Mouse (Mus musculus): Measurements from ENCODE around the gene Polr2e. TPM values are rescaled to one million over a fixed set of nuclear protein-coding genes. Genes with fewer than 3 reads are reported as not detected.
"Not testable (repeated sequence)": the region's sequence is repeated elsewhere in the genome, so short reads cannot be mapped to it uniquely, and the experiment has no call there.

The Polr2e gene
- polyA plus RNA-seq, 1 experiment from 2014 or later, result 134 TPM

DNA sequence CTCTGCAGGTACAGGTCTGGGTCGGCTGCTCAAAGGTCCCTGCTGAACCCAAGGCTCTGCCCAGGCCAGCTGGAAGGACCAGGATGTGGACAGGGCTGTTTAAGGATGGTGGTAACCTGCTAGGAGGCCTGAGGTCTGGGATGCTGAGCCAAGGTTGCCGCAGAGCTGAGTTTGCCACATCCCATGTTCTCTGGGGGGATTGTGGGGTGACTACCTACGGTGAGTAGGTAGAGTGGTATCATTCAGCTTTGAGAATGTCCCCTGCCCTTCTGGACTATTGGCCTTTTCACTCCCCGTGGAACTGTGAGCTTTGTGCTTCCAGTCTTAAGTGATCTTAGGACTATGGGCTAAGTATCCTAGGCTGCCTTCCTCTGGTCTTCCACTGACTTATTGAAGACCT, 16.9 kb upstream of the Polr2e start:
- Histone ChIP-seq H3K4me3 (replicated peaks) (no peak overlapping the region), H3K27me3 (replicated peaks) (no peaks in the 10 kb centered on the region), H3K36me3 (peaks cover 52% of the 10 kb centered on the region), H3K9ac (replicated peaks) (0 out of 2 replicates have a peak overlapping the region, but pooled peaks have one; percentile 7), H3K4me2 (no peak overlapping the region), H3K9me3 (replicated peaks) (no peaks in the 10 kb centered on the region), H3K27ac (replicated peaks) (no peak overlapping the region), H3K4me1 (peaks cover 30% of the 10 kb centered on the region)
- no peak for ATAC-seq (ENCODE audit: low FRiP score)
- WGBS, result 87% methylated on average over 4 of the region's 4 CpGs

DNA sequence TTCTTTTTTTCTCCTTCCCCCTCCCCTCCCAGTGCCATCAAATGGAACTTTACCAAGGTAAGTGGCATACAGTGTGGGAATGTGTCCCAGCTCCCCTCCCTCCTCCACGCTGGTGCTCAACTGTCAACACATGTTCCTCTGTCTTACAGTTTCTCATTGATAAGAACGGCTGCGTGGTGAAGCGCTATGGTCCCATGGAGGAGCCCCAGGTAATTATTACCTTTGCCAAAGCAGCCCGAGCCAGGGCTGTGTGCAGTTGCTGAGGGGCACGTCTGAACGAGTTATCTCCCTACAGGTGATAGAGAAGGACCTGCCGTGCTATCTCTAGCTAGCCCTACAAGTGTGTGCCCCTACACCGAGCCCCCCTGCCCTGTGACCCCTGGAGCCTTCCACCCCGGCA, 16.3 kb upstream of the Polr2e start:
- H3K36me3 ChIP-seq, result peaks cover 48% of the 10 kb centered on the region
- no peak for ATAC-seq (ENCODE audit: low FRiP score)
- no peak overlapping the region for H3K27ac ChIP-seq (replicated peaks)
- no peak overlapping the region for H3K9ac ChIP-seq (replicated peaks)
- peaks cover 30% of the 10 kb centered on the region for H3K4me1 ChIP-seq
- 91% methylated on average over 9 of the region's 10 CpGs for WGBS
- no peak overlapping the region for H3K4me3 ChIP-seq (replicated peaks)
- no peaks in the 10 kb centered on the region for H3K9me3 ChIP-seq (replicated peaks)
- H3K27me3 ChIP-seq (replicated peaks), result no peaks in the 10 kb centered on the region
- H3K4me2 ChIP-seq, result peak overlapping the region; percentile 76

DNA sequence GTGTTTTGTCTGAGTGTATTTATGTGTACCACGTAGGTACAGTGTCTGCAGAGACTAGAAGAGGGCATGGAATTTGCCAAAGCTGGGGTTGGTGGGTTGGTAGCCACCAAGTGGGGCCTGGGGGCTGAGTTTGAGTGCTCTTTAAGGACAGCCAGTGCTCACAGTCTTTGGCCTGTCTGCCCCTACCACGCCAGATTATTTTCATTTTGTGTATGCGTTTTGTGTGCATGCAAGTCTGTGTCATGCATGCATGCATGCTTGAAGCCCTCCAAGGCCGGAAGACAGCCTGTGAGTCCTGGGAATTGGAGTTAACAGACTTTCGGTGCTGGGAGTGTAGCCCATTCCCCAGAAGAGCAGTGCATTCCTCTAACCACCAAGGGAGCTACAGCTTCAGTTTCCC, 15.8 kb upstream of the Polr2e start:
- Histone ChIP-seq H3K4me3 (replicated peaks) (peak overlapping the region; percentile 84), H3K27ac (replicated peaks) (no peak overlapping the region), H3K9me3 (replicated peaks) (no peaks in the 10 kb centered on the region), H3K4me2 (peak overlapping the region; percentile 76), H3K27me3 (replicated peaks) (no peaks in the 10 kb centered on the region), H3K9ac (replicated peaks) (peak overlapping the region; percentile 41), H3K4me1 (peaks cover 30% of the 10 kb centered on the region), H3K36me3 (peaks cover 43% of the 10 kb centered on the region)
- no peak for ATAC-seq (ENCODE audit: low FRiP score)
- whole genome bisulfite sequencing, result 81% methylated on average over 5 of the region's 5 CpGs

DNA sequence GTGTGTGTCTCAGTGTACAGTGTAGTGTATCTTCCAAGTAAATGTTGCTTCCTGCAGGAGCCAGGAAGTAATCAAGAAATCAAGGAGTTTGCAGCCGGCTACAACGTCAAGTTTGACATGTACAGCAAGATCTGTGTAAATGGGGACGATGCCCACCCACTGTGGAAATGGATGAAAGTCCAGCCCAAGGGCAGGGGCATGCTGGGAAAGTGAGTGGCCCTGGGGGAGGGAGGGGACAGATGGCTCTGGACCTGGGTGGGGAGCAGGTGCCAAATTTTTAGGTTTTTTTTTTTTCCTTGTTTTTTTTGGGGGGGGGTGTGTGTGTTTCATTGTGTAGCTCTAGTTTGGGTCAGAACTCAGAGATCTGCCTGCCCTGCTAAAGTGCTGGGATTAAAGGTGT, 15.3 kb upstream of the Polr2e start:
- H3K4me3 ChIP-seq (replicated peaks), result peak overlapping the region; percentile 84
- 25% methylated on average over 3 of the region's 3 CpGs for WGBS
- peak overlapping the region; percentile 76 for H3K4me2 ChIP-seq
- peaks cover 39% of the 10 kb centered on the region for H3K36me3 ChIP-seq
- not testable (repeated sequence) for ATAC-seq (ENCODE audit: low FRiP score); H3K27me3 ChIP-seq (replicated peaks); H3K9me3 ChIP-seq (replicated peaks)
- peak overlapping the region; percentile 98; the same call in 1 of the 2 replicates for H3K27ac ChIP-seq (replicated peaks)
- H3K9ac ChIP-seq (replicated peaks), result peak overlapping the region; percentile 96
- H3K4me1 ChIP-seq, result peaks cover 30% of the 10 kb centered on the region

DNA sequence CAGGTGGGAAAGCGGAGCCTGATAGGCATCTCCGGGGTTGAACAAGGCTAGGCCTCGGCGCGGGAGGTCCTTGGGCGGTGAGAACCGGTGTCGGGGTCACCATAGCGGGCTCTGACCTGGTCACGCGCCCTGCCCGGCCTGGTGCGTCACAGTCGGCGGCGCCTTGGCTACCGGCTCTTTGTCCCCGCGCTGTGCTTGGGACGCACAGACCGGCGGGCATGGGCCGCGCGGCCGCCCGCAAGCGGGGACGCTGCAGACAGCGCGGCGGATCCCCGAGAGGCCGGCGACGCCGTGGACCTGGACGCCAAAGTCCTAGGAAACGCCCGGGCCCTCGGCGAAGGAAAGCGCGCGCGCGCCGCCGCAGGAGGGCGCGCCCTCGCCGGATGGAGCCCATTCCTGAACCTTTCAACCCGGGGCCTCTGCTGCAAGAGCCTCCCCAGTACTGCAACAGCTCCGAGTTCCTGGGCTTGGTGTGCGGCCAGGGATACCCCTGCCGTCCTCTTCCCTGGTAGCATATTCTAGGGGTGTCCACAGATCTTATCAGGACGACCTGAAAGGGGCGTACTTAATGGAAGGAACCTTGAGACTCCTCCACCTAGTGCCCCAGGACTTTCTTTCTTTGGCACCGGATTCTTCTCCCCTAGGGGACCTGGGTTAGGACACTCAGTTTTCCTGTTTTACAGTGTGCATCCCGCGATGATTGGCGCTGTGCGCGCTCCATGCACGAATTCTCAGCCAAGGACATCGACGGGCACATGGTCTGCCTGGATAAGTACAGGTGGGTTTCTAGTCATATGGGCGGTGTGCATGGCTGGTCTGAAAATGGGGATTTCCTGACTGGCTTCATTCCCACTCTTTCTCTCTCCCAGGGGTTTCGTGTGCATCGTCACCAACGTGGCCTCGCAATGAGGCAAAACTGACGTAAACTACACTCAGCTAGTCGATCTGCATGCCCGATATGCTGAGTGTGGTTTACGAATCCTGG, 14.5 kb upstream of the Polr2e start:
- H3K27me3 ChIP-seq (replicated peaks), result no peaks in the 10 kb centered on the region
- peak overlapping the region; percentile 76 for H3K4me2 ChIP-seq
- H3K27ac ChIP-seq (replicated peaks), result peak overlapping the region; percentile 98
- H3K9me3 ChIP-seq (replicated peaks), result no peaks in the 10 kb centered on the region
- WGBS, result 1% methylated on average over 77 of the region's 77 CpGs
- peaks cover 30% of the 10 kb centered on the region for H3K4me1 ChIP-seq
- peak overlapping the region; percentile 84 for H3K4me3 ChIP-seq (replicated peaks)
- ATAC-seq (ENCODE audit: low FRiP score), result peak; percentile 51
- peaks cover 31% of the 10 kb centered on the region for H3K36me3 ChIP-seq
- H3K9ac ChIP-seq (replicated peaks), result peak overlapping the region; percentile 96

DNA sequence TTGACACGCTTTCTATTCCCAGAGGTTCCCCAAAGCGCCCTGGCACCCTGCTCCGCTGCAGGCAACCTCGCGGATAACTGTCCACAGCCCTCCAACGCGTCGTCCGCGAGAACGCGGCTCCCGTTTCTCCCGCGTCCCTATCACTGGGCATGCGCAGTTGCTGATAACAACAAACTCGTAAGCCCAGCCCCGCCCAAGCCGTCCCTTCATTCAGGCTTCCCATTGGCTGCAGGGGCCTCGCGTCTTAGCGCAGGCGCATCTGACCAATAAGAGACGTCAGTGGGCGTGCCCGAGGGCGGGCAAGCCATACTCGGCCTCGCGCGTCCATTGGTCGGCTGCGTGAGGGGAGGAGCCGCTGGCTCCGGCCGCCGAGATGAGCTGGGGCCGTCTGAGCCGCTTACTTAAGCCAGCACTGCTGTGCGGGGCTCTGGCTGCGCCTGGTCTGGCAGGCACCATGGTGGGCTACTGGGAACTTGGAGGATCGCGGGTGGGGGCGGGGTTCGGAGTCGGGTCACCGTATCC, 13.7 kb upstream of the Polr2e start:
- Histone ChIP-seq H3K4me1 (peaks cover 30% of the 10 kb centered on the region), H3K9me3 (replicated peaks) (no peaks in the 10 kb centered on the region), H3K4me3 (replicated peaks) (peak overlapping the region; percentile 84), H3K27me3 (replicated peaks) (no peaks in the 10 kb centered on the region), H3K36me3 (peaks cover 23% of the 10 kb centered on the region), H3K27ac (replicated peaks) (peak overlapping the region; percentile 98), H3K9ac (replicated peaks) (peak overlapping the region; percentile 96), H3K4me2 (peak overlapping the region; percentile 76)
- WGBS, result under 1% methylated on average over 47 of the region's 47 CpGs
- ATAC-seq (ENCODE audit: low FRiP score), result peak; percentile 98

DNA sequence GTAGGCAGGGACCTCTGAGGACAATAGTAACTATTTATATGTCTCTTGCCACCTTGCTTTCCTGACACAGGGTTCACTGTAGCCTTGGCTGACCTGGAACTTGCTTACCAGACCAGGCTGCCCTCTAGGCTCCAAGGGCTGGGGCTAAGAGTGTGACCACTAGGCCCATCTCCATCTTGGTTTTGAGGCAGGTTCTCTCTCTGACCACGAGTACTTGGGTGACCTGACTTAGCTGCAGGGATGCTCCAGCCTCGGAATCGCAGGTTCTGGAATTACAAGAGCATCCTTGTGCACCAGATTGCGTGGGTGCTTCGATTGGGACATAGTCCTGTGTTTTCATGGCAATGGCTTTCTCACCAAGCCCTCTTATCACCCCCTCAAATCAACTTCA, 12.8 kb upstream of the Polr2e start:
- 0 out of 2 replicates have a peak overlapping the region, but pooled peaks have one; percentile 7 for H3K9ac ChIP-seq (replicated peaks)
- peak overlapping the region; percentile 75 for H3K27ac ChIP-seq (replicated peaks)
- H3K27me3 ChIP-seq (replicated peaks), result no peaks in the 10 kb centered on the region
- WGBS, result 84% methylated on average over 5 of the region's 5 CpGs
- no peaks in the 10 kb centered on the region for H3K9me3 ChIP-seq (replicated peaks)
- H3K4me2 ChIP-seq, result no peak overlapping the region
- ATAC-seq (ENCODE audit: low FRiP score), result no peak
- no peak overlapping the region for H3K4me3 ChIP-seq (replicated peaks)
- peaks cover 17% of the 10 kb centered on the region for H3K36me3 ChIP-seq
- H3K4me1 ChIP-seq, result peaks cover 31% of the 10 kb centered on the region

DNA sequence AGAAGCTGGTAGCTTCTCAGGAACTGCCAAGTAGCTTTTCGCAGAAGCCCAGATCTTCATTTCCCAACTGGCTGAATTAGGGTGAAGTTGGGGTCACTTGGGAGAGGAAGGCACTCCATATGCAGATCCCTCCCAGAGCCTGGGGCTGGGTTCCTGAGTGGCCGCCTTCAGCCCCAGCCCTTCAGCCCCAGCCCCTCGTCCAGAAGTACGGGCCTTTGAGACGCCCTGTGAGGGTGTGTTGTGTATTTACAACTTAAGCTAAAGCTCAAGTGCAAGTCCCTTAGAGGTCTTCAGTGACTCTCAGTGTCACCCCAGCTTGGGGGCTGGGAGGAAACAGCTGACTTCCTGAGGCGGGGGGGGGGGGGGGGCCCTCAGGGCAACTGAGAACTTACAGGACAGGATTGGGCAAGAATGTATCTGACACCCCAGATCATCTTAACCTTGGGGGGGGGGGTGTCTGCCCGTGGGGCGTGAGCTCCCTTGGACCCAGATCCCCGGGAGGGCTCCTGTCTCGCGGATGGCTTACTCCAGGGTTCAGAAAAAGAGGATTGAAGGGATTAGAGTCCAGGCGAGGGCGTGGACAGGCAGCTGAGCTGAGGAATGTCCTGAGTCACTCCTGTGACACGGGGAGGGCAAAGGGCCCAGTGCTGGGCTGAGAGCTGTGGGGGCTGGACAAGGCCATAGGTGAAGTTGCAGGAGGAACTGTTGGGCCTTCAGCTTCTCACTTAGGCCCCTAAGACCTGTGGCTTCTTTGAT, 12.2 kb upstream of the Polr2e start:
- peaks cover 11% of the 10 kb centered on the region for H3K36me3 ChIP-seq
- peaks cover 31% of the 10 kb centered on the region for H3K4me1 ChIP-seq
- H3K9ac ChIP-seq (replicated peaks), result 0 out of 2 replicates have a peak overlapping the region, but pooled peaks have one; percentile 7
- H3K27ac ChIP-seq (replicated peaks), result 0 out of 2 replicates have a peak overlapping the region, but pooled peaks have one; percentile 75
- no peaks in the 10 kb centered on the region for H3K9me3 ChIP-seq (replicated peaks)
- no peaks in the 10 kb centered on the region for H3K27me3 ChIP-seq (replicated peaks)
- no peak overlapping the region for H3K4me2 ChIP-seq
- no peak overlapping the region for H3K4me3 ChIP-seq (replicated peaks)
- no peak for ATAC-seq (ENCODE audit: low FRiP score)
- 38% methylated on average over 14 of the region's 14 CpGs for WGBS

DNA sequence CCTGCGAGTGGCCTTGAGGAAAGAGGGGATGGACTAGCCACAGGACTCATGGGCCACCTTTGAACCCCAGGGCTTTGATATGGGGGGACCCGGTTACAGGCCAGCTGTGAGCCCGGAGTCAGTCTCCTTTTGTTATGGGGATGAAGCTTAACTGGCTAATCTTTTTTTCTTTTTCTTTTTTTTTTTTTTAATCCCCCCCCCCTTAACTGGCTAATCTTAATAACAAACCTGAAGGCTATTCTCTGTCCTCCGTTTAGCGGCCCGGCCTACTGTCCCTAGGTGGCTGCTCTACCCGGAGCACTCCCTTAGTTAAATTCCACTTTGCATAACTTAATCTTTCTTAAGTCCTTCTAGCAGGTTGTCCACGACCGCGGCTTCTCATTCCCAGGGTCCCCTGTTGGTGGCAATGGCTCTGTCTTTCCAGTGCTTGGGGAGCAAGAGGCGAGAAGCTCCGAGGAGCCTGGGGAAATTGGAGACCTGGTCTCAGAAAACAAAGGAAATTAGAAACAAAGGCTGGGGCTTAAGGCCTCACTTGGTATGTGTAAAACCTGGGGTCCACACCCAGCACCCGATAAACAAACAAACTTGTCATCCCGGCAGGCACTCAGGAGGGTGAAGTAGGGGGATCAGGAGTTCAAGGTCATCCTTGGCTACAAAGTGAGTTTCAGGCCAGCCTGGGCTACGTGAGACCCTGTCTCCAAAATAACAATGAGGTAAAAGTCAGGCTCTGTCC, 11.5 kb upstream of the Polr2e start:
- H3K4me2 ChIP-seq, result no peak overlapping the region
- ATAC-seq (ENCODE audit: low FRiP score), result no peak
- peaks cover 26% of the 10 kb centered on the region for H3K4me1 ChIP-seq
- no peaks in the 10 kb centered on the region for H3K27me3 ChIP-seq (replicated peaks)
- no peaks in the 10 kb centered on the region for H3K9me3 ChIP-seq (replicated peaks)
- no peak overlapping the region for H3K27ac ChIP-seq (replicated peaks)
- H3K9ac ChIP-seq (replicated peaks), result no peak overlapping the region
- WGBS, result 20% methylated on average over 15 of the region's 15 CpGs
- H3K4me3 ChIP-seq (replicated peaks), result no peak overlapping the region
- peaks cover 6% of the 10 kb centered on the region for H3K36me3 ChIP-seq

DNA sequence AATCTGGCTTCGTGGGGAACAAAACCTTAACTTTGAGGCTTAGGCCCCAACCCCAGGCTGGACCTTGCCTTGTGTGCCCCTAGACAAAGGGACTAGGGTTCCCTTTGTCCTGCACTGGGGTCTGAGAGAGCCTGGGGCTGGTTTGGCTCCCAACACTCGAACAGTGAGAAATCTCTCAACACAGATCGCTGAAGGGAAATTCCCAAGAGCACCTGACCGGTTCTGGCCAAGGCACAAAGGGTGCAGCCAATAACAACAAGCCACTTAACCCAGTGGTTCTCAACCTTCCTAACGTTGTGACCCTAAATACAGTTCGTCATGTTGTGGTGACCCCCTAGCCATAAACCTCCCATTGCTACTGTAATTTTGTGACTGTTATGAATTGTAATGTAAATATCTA, 10.6 kb upstream of the Polr2e start:
- no peak overlapping the region for H3K9ac ChIP-seq (replicated peaks)
- H3K36me3 ChIP-seq, result no peaks in the 10 kb centered on the region
- WGBS, result 16% methylated on average over 6 of the region's 6 CpGs
- H3K4me3 ChIP-seq (replicated peaks), result no peak overlapping the region
- H3K9me3 ChIP-seq (replicated peaks), result no peaks in the 10 kb centered on the region
- peaks cover 18% of the 10 kb centered on the region for H3K4me1 ChIP-seq
- H3K27ac ChIP-seq (replicated peaks), result no peak overlapping the region
- H3K4me2 ChIP-seq, result no peak overlapping the region
- ATAC-seq (ENCODE audit: low FRiP score), result no peak
- H3K27me3 ChIP-seq (replicated peaks), result no peaks in the 10 kb centered on the region

DNA sequence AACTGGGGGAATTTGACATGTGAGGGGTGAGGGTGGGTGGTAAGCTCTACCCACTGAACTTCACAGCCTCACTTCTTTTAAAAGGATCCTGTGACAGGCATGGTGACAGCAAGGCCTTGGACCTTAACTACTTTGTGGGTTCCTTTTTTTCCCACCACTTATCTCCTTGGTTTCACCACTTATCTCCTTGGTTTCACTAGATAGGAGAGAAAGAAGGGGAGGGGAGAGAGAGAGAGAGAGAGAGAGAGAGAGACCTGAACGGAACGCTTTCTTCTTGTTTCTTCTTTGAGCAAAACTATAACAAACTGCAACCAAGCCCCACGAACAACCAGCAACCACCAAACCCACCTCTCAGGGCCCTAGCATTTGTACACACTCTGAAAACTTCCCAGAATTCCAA, 9.2 kb upstream of the Polr2e start:
- no peaks in the 10 kb centered on the region for H3K27me3 ChIP-seq (replicated peaks)
- WGBS, result 59% methylated on average over 3 of the region's 3 CpGs
- H3K4me3 ChIP-seq (replicated peaks), result no peak overlapping the region
- no peaks in the 10 kb centered on the region for H3K9me3 ChIP-seq (replicated peaks)
- no peak overlapping the region for H3K27ac ChIP-seq (replicated peaks)
- H3K9ac ChIP-seq (replicated peaks), result no peak overlapping the region
- no peak overlapping the region for H3K4me2 ChIP-seq
- H3K4me1 ChIP-seq, result peaks cover 8% of the 10 kb centered on the region
- no peaks in the 10 kb centered on the region for H3K36me3 ChIP-seq
- ATAC-seq (ENCODE audit: low FRiP score), result no peak
